Mouse (Mus musculus) hindbrain, embryonic 10.5 days (tissue): ENCODE measurements around the gene Setdb2. TPM values are rescaled to one million over a fixed set of nuclear protein-coding genes. Genes with fewer than 3 reads are reported as not detected.

ENCODE experiments used
- polyA plus RNA-seq: library from polyadenylated mRNA; unstranded; fragments of >200 nt; fragmentation: Nextera tagmentation; extraction: Ambion mirVana; gene quantifications from 2 replicates; pipeline ENCODE4 v1.2.1, GENCODE M21; 2016

The Setdb2 gene
- polyA plus RNA-seq, 1 experiment from 2014 or later = 12.6 TPM

Other genes starting within 250 kb of the Setdb2 start
- 97.6 and 109 TPM in 2 replicates for gene Rcbtb1, start 239.7 kb downstream of the Setdb2 start, polyA plus RNA-seq
- not detected in 2 replicates for gene Gm6904, start 180.7 kb downstream of the Setdb2 start, polyA plus RNA-seq
- not detected in 2 replicates for gene Phf11a, start 143.4 kb downstream of the Setdb2 start, polyA plus RNA-seq
- gene Phf11b, start 99.5 kb downstream of the Setdb2 start, polyA plus RNA-seq = 0.21 TPM in 1 of 2 replicates, not detected in the other
- gene Phf11d, start 75.4 kb downstream of the Setdb2 start, polyA plus RNA-seq = 0.25 TPM in 1 of 2 replicates, not detected in the other
- 0.42 and 0.46 TPM in 2 replicates for gene Phf11c, start 45.5 kb downstream of the Setdb2 start, polyA plus RNA-seq
- gene Cab39l, start 88 bp upstream of the Setdb2 start, polyA plus RNA-seq = 38.3 and 44.3 TPM in 2 replicates
- 23.5 and 26.3 TPM in 2 replicates for gene Cdadc1, start 157.1 kb upstream of the Setdb2 start, polyA plus RNA-seq
- gene Shisa2, start 184.4 kb upstream of the Setdb2 start, polyA plus RNA-seq = 15.0 and 17.1 TPM in 2 replicates